Mouse (Mus musculus) MEL (cell line): ENCODE results near the gene Rad54l2. TPM values are rescaled to one million over a fixed set of nuclear protein-coding genes. Genes with fewer than 3 reads are reported as not detected.

ENCODE experiments used
- DNase-seq: peaks from one replicate; pipeline ENCODE4 v3.0.0; 2011; ENCODE audit warnings: low read depth, low spot score
- H3K27ac ChIP-seq: 2 replicates; pipeline ENCODE4 v1.5.1; 2012; ENCODE audit warnings: low read depth, mild to moderate bottlenecking, control low read depth, low read length, moderate library complexity; ENCODE audit not compliant: control insufficient read depth
- H3K27me3 ChIP-seq, 2 experiments: fragments of 150-350 bp in 1 of 2; sonication (generic) in 1 of 2; 2 replicates each; pipeline ENCODE4 v1.6.1; 2012; ENCODE audit warnings: low read length in 2 of 2, mild to moderate bottlenecking in 2 of 2, improper control_type of control experiment in 1 of 2, moderate library complexity in 1 of 2; ENCODE audit not compliant: insufficient read depth in 2 of 2, control insufficient read depth in 1 of 2
- H3K36me3 ChIP-seq, 2 experiments: 2 replicates each; pipeline ENCODE4 v1.6.1; 2012 to 2014; ENCODE audit warnings: low read length in 2 of 2, improper control_type of control experiment in 1 of 2, inconsistent platforms in 1 of 2, mild to moderate bottlenecking in 1 of 2; ENCODE audit not compliant: insufficient read depth in 2 of 2, control insufficient read depth in 1 of 2
- H3K4me1 ChIP-seq, 2 experiments: fragments of 150-350 bp in 1 of 2; sonication (generic) in 1 of 2; 2 replicates each; pipeline ENCODE4 v1.6.1; 2012; ENCODE audit warnings: low read length in 2 of 2, improper control_type of control experiment in 1 of 2, mild to moderate bottlenecking in 1 of 2; ENCODE audit not compliant: insufficient read depth in 2 of 2, control insufficient read depth in 1 of 2
- H3K4me3 ChIP-seq, 2 experiments: fragments of 150-350 bp in 1 of 2; sonication (generic) in 1 of 2; 2 replicates each; pipeline ENCODE4 v1.5.1; 2012; ENCODE audit warnings: low read depth in 2 of 2, low read length in 2 of 2, mild to moderate bottlenecking in 2 of 2, moderate library complexity in 2 of 2, control low read depth in 1 of 2, improper control_type of control experiment in 1 of 2; ENCODE audit not compliant: control insufficient read depth in 1 of 2, insufficient read depth in 1 of 2
- H3K79me2 ChIP-seq: 2 replicates; pipeline ENCODE4 v1.6.1; 2012; ENCODE audit warnings: mild to moderate bottlenecking, low read length, moderate library complexity; ENCODE audit not compliant: control insufficient read depth, poor library complexity, insufficient read depth
- H3K9ac ChIP-seq: 2 replicates; pipeline ENCODE4 v1.6.1; 2012; ENCODE audit warnings: low read depth, mild to moderate bottlenecking, control low read depth, low read length, moderate library complexity; ENCODE audit not compliant: control insufficient read depth, poor library complexity, severe bottlenecking
- H3K9me3 ChIP-seq: fragments of 150-350 bp; sonication (generic); replicated peaks from 2 replicates; pipeline ENCODE4 v1.6.1; 2012; ENCODE audit warnings: mild to moderate bottlenecking, low read length, improper control_type of control experiment, moderate library complexity; ENCODE audit not compliant: insufficient read depth
- CHD2 ChIP-seq: IDR thresholded peaks from 2 replicates; pipeline ENCODE4 v1.6.1; 2011; ENCODE audit warnings: low read length, improper control_type of control experiment
- ETS1 ChIP-seq: IDR thresholded peaks from 2 replicates; pipeline ENCODE4 v1.6.1; 2012; ENCODE audit warnings: low read depth, mild to moderate bottlenecking, inconsistent platforms, low read length, improper control_type of control experiment, moderate library complexity
- GABPA ChIP-seq: IDR thresholded peaks from 2 replicates; pipeline ENCODE4 v1.6.1; 2012; ENCODE audit warnings: low read depth, mild to moderate bottlenecking, inconsistent platforms, low read length, improper control_type of control experiment, moderate library complexity
- HCFC1 ChIP-seq: IDR thresholded peaks from 2 replicates; pipeline ENCODE4 v1.6.1; 2012; ENCODE audit warnings: low read depth, mild to moderate bottlenecking, inconsistent platforms, low read length, improper control_type of control experiment, moderate library complexity
- JUND ChIP-seq: IDR thresholded peaks from 2 replicates; pipeline ENCODE4 v1.6.1; 2011; ENCODE audit warnings: low read depth, mild to moderate bottlenecking, improper control_type of control experiment, low read length
- KAT2A ChIP-seq: conservative IDR thresholded peaks from 2 replicates; pipeline ENCODE4 v1.6.1; 2012; ENCODE audit warnings: low read depth, low read length, improper control_type of control experiment, inconsistent platforms
- MAFK ChIP-seq: IDR thresholded peaks from 2 replicates; pipeline ENCODE4 v1.6.1; 2011; ENCODE audit warnings: low read depth, mild to moderate bottlenecking, low read length, improper control_type of control experiment, borderline replicate concordance
- MAZ ChIP-seq: IDR thresholded peaks from 2 replicates; pipeline ENCODE4 v1.6.1; 2012; ENCODE audit warnings: low read depth, mild to moderate bottlenecking, inconsistent platforms, low read length, improper control_type of control experiment
- MYB ChIP-seq: IDR thresholded peaks from 2 replicates; pipeline ENCODE4 v1.6.1; 2011; ENCODE audit warnings: mild to moderate bottlenecking, low read depth, low read length, improper control_type of control experiment
- MYC ChIP-seq: IDR thresholded peaks from 2 replicates; pipeline ENCODE4 v1.6.1; 2011; ENCODE audit warnings: low read depth, mild to moderate bottlenecking, low read length, improper control_type of control experiment, moderate library complexity
- RCOR1 ChIP-seq: IDR thresholded peaks from 2 replicates; pipeline ENCODE4 v1.6.1; 2012; ENCODE audit warnings: low read depth, mild to moderate bottlenecking, inconsistent platforms, low read length, improper control_type of control experiment
- TAL1 ChIP-seq: IDR thresholded peaks from 2 replicates; pipeline ENCODE4 v1.6.1; 2012; ENCODE audit warnings: mild to moderate bottlenecking, inconsistent platforms, low read length, moderate library complexity, mixed read lengths
- TBP ChIP-seq: IDR thresholded peaks from 2 replicates; pipeline ENCODE4 v1.8.0; 2011; ENCODE audit warnings: low read depth, low read length, improper control_type of control experiment
- TCF12 ChIP-seq: IDR thresholded peaks from 2 replicates; pipeline ENCODE4 v1.6.1; 2014; ENCODE audit warnings: low read depth, mild to moderate bottlenecking, inconsistent platforms, low read length, improper control_type of control experiment, moderate library complexity
- USF1 ChIP-seq: IDR thresholded peaks from 2 replicates; pipeline ENCODE4 v1.6.1; 2014; ENCODE audit warnings: low read depth, mild to moderate bottlenecking, inconsistent platforms, low read length, improper control_type of control experiment, moderate library complexity
- USF2 ChIP-seq, 2 experiments: IDR thresholded peaks; 2 replicates each; pipeline ENCODE4 v1.6.1; 2011 to 2012; ENCODE audit warnings: improper control_type of control experiment in 2 of 2, low read length in 2 of 2, borderline replicate concordance in 1 of 2, inconsistent platforms in 1 of 2, low read depth in 1 of 2, mild to moderate bottlenecking in 1 of 2; ENCODE audit not compliant: insufficient read depth in 1 of 2
- ZMIZ1 ChIP-seq: IDR thresholded peaks from 2 replicates; pipeline ENCODE4 v1.6.1; 2012; ENCODE audit warnings: low read depth, mild to moderate bottlenecking, inconsistent platforms, low read length, improper control_type of control experiment, moderate library complexity
- ZNF384 ChIP-seq: IDR thresholded peaks from 2 replicates; pipeline ENCODE4 v1.6.1; 2012; ENCODE audit warnings: low read depth, mild to moderate bottlenecking, inconsistent platforms, low read length, improper control_type of control experiment
- polyA plus RNA-seq, 2 experiments: library from polyadenylated mRNA; stranded (reverse) in 1 of 2; unstranded in 1 of 2; fragments of >175 nt in 1 of 2; fragments of >200 nt in 1 of 2; gene quantifications; 2 replicates each; pipeline versions ENCODE4 v1.2.1 to v1.2.4; 2012; ENCODE audit warnings: low replicate concordance in 2 of 2, low read depth in 1 of 2; ENCODE audit not compliant: insufficient read length in 2 of 2, insufficient read depth in 1 of 2, missing spikeins in 1 of 2
- total RNA-seq: library from RNA; depleted of rRNA; stranded (reverse); fragments of 300-350 nt; gene quantifications from 2 replicates; pipeline ENCODE4 v1.2.3, GENCODE M21; 2012

The Rad54l2 gene
- total and polyA plus RNA-seq, 3 experiments = 11.9 to 27.2 (median 15.5) TPM

GRCm38 (mm10) chr9:106738199-106738985 lies 50.6 kb downstream of the Rad54l2 start:
- H3K4me3 ChIP-seq = no peak overlapping the region
- H3K9me3 ChIP-seq = no peaks in the 10 kb centered on the region
- no peak overlapping the region for H3K27ac ChIP-seq
- peaks cover 0 to 2% of the 10 kb centered on the region in 2 experiments; a peak in 2 of 4 replicates for H3K36me3 ChIP-seq
- DNase-seq = no peak
- TF ChIP-seq CHD2 = no peak
- no peak for TF ChIP-seq USF2 (IDR thresholded peaks at IDR 0.05; ENCODE audit: borderline replicate concordance in 1 of 2, insufficient read depth in 1 of 2, low read depth in 1 of 2, low read length in 2 of 2)
- TF ChIP-seq ZNF384 = peak; percentile 44; the same call in 1 of the 2 replicates
- TF ChIP-seq USF1 = no peak
- no peaks in the 10 kb centered on the region for H3K4me1 ChIP-seq
- no peaks in the 10 kb centered on the region for H3K27me3 ChIP-seq
- no peaks in the 10 kb centered on the region; the same call in 1 of the 2 replicates for H3K79me2 ChIP-seq
- no peak overlapping the region for H3K9ac ChIP-seq

GRCm38 (mm10) chr9:106733690-106734089 lies 55.3 kb downstream of the Rad54l2 start:
- Histone ChIP-seq H3K27ac (no peak overlapping the region), H3K9me3 (no peaks in the 10 kb centered on the region), H3K36me3 (no peaks in the 10 kb centered on the region), H3K4me3 (no peak overlapping the region), H3K9ac (no peak overlapping the region), H3K79me2 (no peaks in the 10 kb centered on the region), H3K4me1 (no peaks in the 10 kb centered on the region), H3K27me3 (no peaks in the 10 kb centered on the region)
- no peak for DNase-seq
- TF ChIP-seq ZNF384 = no peak
- no peak for TF ChIP-seq HCFC1
- no peak for TF ChIP-seq MAZ
- no peak for TF ChIP-seq TAL1
- no peak for TF ChIP-seq RCOR1
- TF ChIP-seq MYC = no peak
- TF ChIP-seq KAT2A = no peak
- no peak for TF ChIP-seq MYB
- no peak for TF ChIP-seq ETS1
- no peak for TF ChIP-seq MAFK
- TF ChIP-seq JUND = no peak
- TF ChIP-seq ZMIZ1 = no peak
- TF ChIP-seq TBP = no peak
- TF ChIP-seq TCF12 = no peak
- no peak for TF ChIP-seq GABPA
